Mouse (Mus musculus) kidney, adult 2 months (tissue): Measurements from ENCODE around the gene Gm16381. TPM values are rescaled to one million over a fixed set of nuclear protein-coding genes. Genes with fewer than 3 reads are reported as not detected.
"Not testable (repeated sequence)": the region's sequence is repeated elsewhere in the genome, so short reads cannot be mapped to it uniquely, and the experiment has no call there.

ENCODE experiments used
- DNase-seq: peaks from one replicate; pipeline ENCODE4 v3.0.0; 2021
- H3K27ac ChIP-seq: fragments of 200-500 bp; 2 replicates; pipeline ENCODE4 v1.5.1; 2012; ENCODE audit warnings: low read depth, low read length, control low read depth, inconsistent platforms; ENCODE audit not compliant: insufficient read depth
- H3K27me3 ChIP-seq: fragments of 200-500 bp; replicated peaks from 2 replicates; pipeline ENCODE4 v1.6.1; 2012; ENCODE audit warnings: mild to moderate bottlenecking, moderate library complexity, low read length, inconsistent platforms; ENCODE audit not compliant: control insufficient read depth, insufficient read depth
- H3K36me3 ChIP-seq: fragments of 200-500 bp; 2 replicates; pipeline ENCODE4 v1.6.1; 2012; ENCODE audit warnings: mild to moderate bottlenecking, moderate library complexity, low read length, inconsistent platforms; ENCODE audit not compliant: control insufficient read depth, insufficient read depth
- H3K4me1 ChIP-seq: fragments of 200-500 bp; 2 replicates; pipeline ENCODE4 v1.6.1; 2011; ENCODE audit warnings: low read length; ENCODE audit not compliant: control insufficient read depth, insufficient read depth
- H3K4me3 ChIP-seq: fragments of 200-500 bp; 2 replicates; pipeline ENCODE4 v1.5.1; 2011; ENCODE audit warnings: mild to moderate bottlenecking, low read depth, low read length, control low read depth; ENCODE audit not compliant: insufficient read depth
- WGBS: fragments of 180-500 bp; shearing (Covaris S2); methylation state at CpG from one replicate; pipeline ENCODE4 v1.1.7; 2018; 5-methylcytosine and 5-hydroxymethylcytosine counted together
- polyA plus RNA-seq: library from polyadenylated mRNA; depleted of rRNA; stranded (reverse); fragments of >200 nt; gene quantifications from 2 replicates; pipeline ENCODE4 v1.2.3, GENCODE M21; 2012; rRNA removed

Gm16381 gene
- polyA plus RNA-seq: not detected in 2 replicates

DNA sequence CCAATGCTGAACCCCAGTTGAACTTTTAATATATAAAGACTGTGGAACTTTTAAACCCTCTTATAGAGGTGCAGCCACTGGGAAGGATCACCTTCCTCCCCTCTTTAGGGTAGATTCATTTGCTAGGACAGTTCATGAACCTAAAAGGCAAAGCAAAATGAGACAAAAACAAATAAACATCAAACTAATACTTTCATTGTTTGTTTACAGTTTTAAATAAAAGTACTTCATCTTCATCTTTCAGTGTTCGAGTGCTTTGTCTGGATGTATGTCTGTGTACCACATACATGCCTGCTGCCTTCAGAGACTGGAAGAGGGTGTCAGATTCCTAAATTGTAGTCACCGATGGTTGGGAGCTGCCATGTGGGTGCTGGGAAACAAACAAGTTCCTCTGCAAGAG lies at the start of gene Gm16381:
Gm16381 (minus strand) TSS at position 101 of the 400 bp plus-strand sequence.
- not testable (repeated sequence) for H3K4me3 ChIP-seq, DNase-seq, H3K27me3 ChIP-seq, H3K36me3 ChIP-seq, H3K4me1 ChIP-seq, H3K27ac ChIP-seq
- WGBS: 85% methylated on average over 2 of the region's 2 CpGs

DNA sequence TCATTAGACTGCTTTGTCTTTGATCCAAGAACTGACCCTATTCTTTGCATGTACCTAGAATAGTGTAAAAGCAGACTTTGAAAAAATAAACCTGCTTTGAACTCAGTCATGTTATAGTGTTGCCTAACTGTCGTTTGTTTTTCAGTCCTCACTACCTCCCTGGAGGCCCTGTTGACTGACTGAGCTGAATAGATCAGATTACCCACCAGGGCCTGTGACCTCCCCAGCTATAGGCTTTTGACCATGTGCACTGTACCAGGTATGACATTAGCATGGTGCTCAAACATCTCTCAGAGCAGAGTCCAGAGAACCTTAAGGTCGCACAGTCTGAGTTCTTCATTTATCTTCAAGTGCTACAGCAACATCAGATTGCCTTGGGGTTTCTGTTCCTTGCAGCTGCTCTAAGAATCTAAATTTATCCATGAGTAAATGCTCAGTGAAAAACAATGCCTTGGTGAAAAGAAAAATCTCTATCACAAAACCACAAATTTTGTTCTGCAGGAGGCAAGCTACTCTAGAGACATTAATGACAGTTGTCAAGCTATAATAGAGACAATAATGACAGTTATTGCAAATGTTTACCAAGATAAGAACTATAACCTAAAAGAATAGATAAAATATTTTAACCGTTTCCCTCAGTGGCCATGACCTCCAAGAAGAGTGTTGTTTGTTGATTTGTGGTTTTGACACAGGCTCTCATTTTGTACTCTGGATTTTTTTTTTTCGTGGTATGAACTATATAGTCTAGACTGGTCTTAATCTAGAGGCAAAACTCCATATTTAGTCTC lies 8.7 kb upstream of the Gm16381 start:
- not testable (repeated sequence) for H3K4me1 ChIP-seq, H3K27ac ChIP-seq, H3K4me3 ChIP-seq, H3K36me3 ChIP-seq, H3K27me3 ChIP-seq, DNase-seq
- 76% methylated on average over 2 of the region's 4 CpGs for WGBS

DNA sequence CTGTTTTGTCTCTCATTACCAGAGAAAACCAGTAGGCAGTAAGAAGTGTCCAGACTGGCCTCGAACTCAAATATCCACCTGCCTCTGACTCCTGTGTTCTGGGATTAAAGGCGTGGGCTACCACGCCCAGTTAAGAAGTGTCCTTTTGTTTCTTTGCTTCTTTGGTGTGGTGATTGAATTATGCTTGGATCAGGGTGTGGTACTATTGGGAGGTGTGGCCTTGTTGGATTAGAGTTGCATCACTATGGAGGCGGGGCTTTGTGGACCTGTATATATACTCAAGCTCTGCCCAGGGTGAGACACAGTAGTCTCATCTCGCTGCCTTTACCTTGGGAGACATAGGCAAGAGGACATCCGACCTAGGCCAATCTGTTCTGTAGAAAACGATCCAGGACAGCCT lies 25.9 kb downstream of the Gm16381 start, which contains the start of gene Gm4027:
Gm4027 (plus strand) TSS at position 301 of the 400 bp plus-strand sequence.
- H3K4me1 ChIP-seq, H3K4me3 ChIP-seq, H3K27me3 ChIP-seq, H3K27ac ChIP-seq, H3K36me3 ChIP-seq, DNase-seq: not testable (repeated sequence)
- 89% methylated on average over 7 of the region's 7 CpGs for WGBS

DNA sequence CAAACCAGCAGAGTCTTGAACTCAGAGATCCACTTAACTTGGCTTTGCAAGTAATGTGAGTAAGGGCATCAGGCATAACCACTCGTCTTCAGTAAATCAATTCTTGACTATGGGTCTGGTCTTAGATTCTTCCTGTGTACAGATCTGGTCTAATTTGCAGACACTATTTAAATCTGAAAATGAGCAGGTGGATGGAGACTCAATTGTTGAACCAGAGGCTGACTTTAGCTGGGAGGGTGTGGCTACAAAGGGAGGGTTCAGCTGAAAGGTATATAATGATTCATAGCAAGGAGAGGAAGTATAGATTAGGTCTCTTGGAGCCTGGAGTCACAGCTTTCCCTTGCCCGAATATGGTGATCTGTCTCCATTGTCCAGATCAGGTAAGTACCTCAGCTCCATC lies 42.0 kb downstream of the Gm16381 start, which contains the start of gene Oog1:
Oog1 (plus strand) TSS at position 301 of the 400 bp plus-strand sequence.
- WGBS: 35% methylated on average over 1 of the region's 2 CpGs

GRCm38 (mm10) chr12:87601388-87601787 lies 43.0 kb downstream of the Gm16381 start:
- not testable (repeated sequence) for H3K36me3 ChIP-seq, DNase-seq
- WGBS: 14% methylated on average over 2 of the region's 2 CpGs

More for the DNA sequence above, 42.0 kb downstream of the Gm16381 start, which contains the start of gene Oog1:
- H3K4me3 ChIP-seq, DNase-seq, H3K36me3 ChIP-seq, H3K4me1 ChIP-seq, H3K27ac ChIP-seq, H3K27me3 ChIP-seq: not testable (repeated sequence)

More at GRCm38 (mm10) chr12:87601388-87601787, 43.0 kb downstream of the Gm16381 start:
- not testable (repeated sequence) for H3K27me3 ChIP-seq, H3K4me3 ChIP-seq, H3K27ac ChIP-seq, H3K4me1 ChIP-seq

Other genes with a start within 250 kb of the Gm16381 start
- gene Slirp, start 200.7 kb downstream of the Gm16381 start, polyA plus RNA-seq: 27.7 and 40.0 TPM in 2 replicates
- 9.2 and 10.4 TPM in 2 replicates for gene Alkbh1, start 200.6 kb downstream of the Gm16381 start, polyA plus RNA-seq
- 10.5 and 13.6 TPM in 2 replicates for gene Snw1, start 172.3 kb downstream of the Gm16381 start, polyA plus RNA-seq
- gene Gm5788, start 149.9 kb downstream of the Gm16381 start, polyA plus RNA-seq: not detected in 2 replicates
- not detected in 2 replicates for gene Gm8300, start 130.3 kb downstream of the Gm16381 start, polyA plus RNA-seq
- not detected in 2 replicates for gene Oog1, start 41.9 kb downstream of the Gm16381 start, polyA plus RNA-seq
- gene Gm4027, start 25.8 kb downstream of the Gm16381 start, polyA plus RNA-seq: not detected in 2 replicates
- not detected in 2 replicates for gene Gm21319, start 131.1 kb upstream of the Gm16381 start, polyA plus RNA-seq
- not detected in 2 replicates for gene Gm21936, start 150.9 kb upstream of the Gm16381 start, polyA plus RNA-seq
- not detected in 2 replicates for gene BB287469, start 172.0 kb upstream of the Gm16381 start, polyA plus RNA-seq
- gene Gm2001, start 197.7 kb upstream of the Gm16381 start, polyA plus RNA-seq: not detected in 2 replicates
- gene Gm2016, start 229.5 kb upstream of the Gm16381 start, polyA plus RNA-seq: not detected in 2 replicates